Mouse (Mus musculus) spleen, postnatal 14 days (tissue): ENCODE measurements at regions not wholly inside any gene's neighbourhood (a gene's known extent, or its start where the extent isn't known, plus 50 kb on each side); places are given as distances from the start of the nearest gene placed in this dataset.
"Not testable (repeated sequence)": the region's sequence is repeated elsewhere in the genome, so short reads cannot be mapped to it uniquely, and the experiment has no call there.

Experiments used
- DNase-seq, 2 experiments: peaks; one replicate each; pipeline ENCODE4 v3.0.0; 2021 to 2022; ENCODE audit warnings: low spot score in 2 of 2

GRCm38 (mm10) chr10:72298824-72299551 is 355.7 kb upstream of the Zwint start:
- no peak for DNase-seq

- not testable (repeated sequence) for DNase-seq
These were observed 345.6 kb upstream of the Zwint start for GRCm38 (mm10) chr10:72309045-72309444.

- DNase-seq = no peak
These were observed 336.3 kb upstream of the Zwint start for GRCm38 (mm10) chr10:72318308-72318707.

- no peak for DNase-seq
These were observed 334.3 kb upstream of the Zwint start for GRCm38 (mm10) chr10:72320307-72320706.

- no peak for DNase-seq
These were observed 328.0 kb upstream of the Zwint start for GRCm38 (mm10) chr10:72326624-72327023.

GRCm38 (mm10) chr10:72347253-72347652 is 307.4 kb upstream of the Zwint start:
- no peak for DNase-seq

- peak in 1 of 2 experiments; percentile 1 for DNase-seq
These were observed 306.5 kb upstream of the Zwint start for GRCm38 (mm10) chr10:72347949-72348663.

GRCm38 (mm10) chr10:72352810-72353209 is 301.8 kb upstream of the Zwint start:
- DNase-seq = no peak

- no peak for DNase-seq
These were observed 301.1 kb upstream of the Zwint start for GRCm38 (mm10) chr10:72353515-72353914.

GRCm38 (mm10) chr10:72383351-72383750 is 271.3 kb upstream of the Zwint start:
- DNase-seq = no peak

- no peak for DNase-seq
These were observed 269.8 kb upstream of the Zwint start for GRCm38 (mm10) chr10:72384826-72385225.

GRCm38 (mm10) chr10:72391397-72391796 is 263.2 kb upstream of the Zwint start:
- DNase-seq = no peak

- no peak for DNase-seq
These were observed 261.2 kb upstream of the Zwint start for GRCm38 (mm10) chr10:72393279-72394041.

GRCm38 (mm10) chr10:72394367-72394766 is 260.3 kb upstream of the Zwint start:
- no peak for DNase-seq

GRCm38 (mm10) chr10:72403290-72403689 is 251.4 kb upstream of the Zwint start:
- DNase-seq = no peak

GRCm38 (mm10) chr10:72410305-72410704 is 244.3 kb upstream of the Zwint start:
- no peak for DNase-seq

- no peak for DNase-seq
These were observed 243.0 kb upstream of the Zwint start for GRCm38 (mm10) chr10:72411670-72412069.

GRCm38 (mm10) chr10:72454629-72455028 is 200.0 kb upstream of the Zwint start:
- no peak for DNase-seq

GRCm38 (mm10) chr10:72484315-72484714 is 170.3 kb upstream of the Zwint start:
- no peak for DNase-seq

- no peak for DNase-seq
These were observed 122.2 kb upstream of the Zwint start for GRCm38 (mm10) chr10:72532431-72532830.

- no peak for DNase-seq
These were observed 121.2 kb upstream of the Zwint start for GRCm38 (mm10) chr10:72533427-72533826.

GRCm38 (mm10) chr10:72533859-72534258 is 120.8 kb upstream of the Zwint start:
- DNase-seq = no peak
